Mouse (Mus musculus) natural killer cell, adult 2 months (primary cell): ENCODE measurements around the gene Zfp869.
A peak's percentile ranks its signal among the peaks of the same experiment; 100 is the strongest.
"Not testable (repeated sequence)": the region's sequence is repeated elsewhere in the genome, so short reads cannot be mapped to it uniquely, and the experiment has no call there.

Source experiments
- DNase-seq, 2 experiments: peaks; one replicate each; pipeline ENCODE4 v3.0.0; 2022; ENCODE audit warnings: low spot score in 2 of 2

Gene Zfp869

DNA sequence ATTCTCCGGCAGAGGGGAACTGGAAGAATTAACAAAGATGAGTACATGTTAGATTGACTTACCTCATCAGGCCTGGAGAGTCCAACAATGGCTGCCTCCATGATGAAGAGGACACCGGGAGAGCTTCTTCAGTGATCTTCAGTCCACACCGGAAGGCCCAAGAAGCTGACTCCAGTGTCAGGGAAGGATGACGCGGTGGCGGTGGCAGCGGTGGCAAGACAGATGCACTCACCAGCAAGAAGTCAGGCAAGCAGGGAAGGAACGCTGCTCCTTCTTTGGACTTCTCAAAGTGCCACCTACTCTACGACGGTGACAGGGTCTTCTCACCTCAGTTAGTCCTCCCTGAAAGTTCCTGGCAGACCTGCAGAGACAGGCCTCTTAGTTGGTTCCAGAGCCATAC, at the start of gene Zfp869:
Gene Zfp869, minus strand, starts transcription at position 101 of the 400 bp plus-strand sequence.
- not testable (repeated sequence) for DNase-seq

DNA sequence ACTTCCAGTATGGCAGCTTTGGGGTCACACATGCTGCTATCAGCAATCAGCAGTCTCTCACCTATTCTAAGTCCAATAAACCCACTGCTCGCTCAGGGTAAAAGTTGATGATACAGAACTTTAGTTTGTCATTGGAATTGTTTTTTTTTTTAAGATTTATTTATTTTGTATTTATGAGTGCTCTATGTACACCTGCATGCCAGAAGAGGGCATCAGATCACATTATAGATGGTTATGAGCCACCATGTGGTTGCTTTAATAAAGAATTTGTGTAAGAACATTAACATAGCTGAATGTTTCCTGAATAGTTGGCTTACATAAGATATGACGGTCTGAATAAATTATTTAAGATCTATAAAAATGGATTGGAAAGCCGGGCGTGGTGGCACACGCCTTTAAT, 47.8 kb upstream of the Zfp869 start:
- no peak for DNase-seq

DNA sequence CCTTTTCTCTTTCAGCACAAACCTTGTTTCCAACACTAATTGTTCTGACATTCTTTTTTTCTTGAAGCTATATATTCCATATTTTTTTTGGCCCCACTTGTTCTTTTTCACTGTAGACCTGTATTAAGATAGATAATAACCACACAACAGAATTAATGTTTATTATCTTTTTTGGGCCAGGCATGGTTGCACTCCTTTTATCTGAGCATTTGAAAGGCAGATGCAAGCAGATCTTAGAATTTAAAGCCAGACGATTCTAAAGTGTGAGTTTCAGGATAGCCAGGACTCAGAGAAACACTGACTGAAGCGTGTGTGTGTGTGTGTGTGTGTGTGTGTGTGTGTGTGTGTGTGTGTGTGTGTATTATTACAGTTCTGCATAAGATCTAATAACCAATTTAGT, 41.9 kb upstream of the Zfp869 start:
- no peak for DNase-seq

DNA sequence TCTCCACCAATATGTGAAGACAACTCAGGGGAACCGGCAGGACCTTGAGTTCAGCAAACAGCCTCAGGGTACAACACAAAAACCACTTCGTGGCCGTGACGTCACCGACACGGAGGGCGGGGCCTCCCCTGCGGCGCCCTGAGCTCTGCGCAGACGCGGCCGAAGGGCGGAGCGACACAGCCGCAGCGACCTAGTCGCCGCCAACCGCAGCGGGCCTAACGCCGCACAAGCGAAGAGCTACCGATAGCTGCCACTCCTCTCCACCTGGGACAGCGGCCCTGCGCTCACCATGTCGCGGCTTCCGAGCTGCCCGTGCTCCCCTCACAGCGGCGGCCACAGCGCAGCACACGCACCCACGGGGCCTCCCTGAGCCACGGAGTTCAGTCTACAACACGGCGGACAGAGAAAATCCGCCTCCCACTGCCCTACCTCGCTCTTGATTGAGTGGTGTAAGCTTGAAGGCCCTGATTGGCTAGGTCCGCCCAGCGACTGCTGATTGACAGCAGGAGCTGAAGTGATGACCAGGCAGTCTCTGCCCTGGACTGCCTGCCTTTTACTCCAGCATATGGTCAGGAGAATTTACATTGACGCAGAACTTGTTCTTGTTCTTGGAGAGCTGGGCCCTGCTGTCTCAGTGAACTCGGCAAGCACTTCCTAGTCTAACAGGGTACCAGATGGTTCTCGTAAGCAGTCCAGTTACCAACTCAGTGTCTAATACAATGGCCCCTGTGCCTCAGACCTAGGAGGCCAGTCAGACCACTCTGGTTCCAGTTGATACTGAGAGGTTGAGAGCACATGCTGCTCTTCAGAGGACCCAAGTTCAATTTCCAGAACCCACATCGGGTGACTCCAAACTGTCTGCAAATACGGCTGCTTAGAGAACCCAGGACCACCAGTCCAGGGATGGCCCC, 39.3 kb upstream of the Zfp869 start, which contains the start of gene Zfp963:
Gene Zfp963, minus strand, starts transcription at position 427 of the 911 bp plus-strand sequence.
- DNase-seq, result peak; percentile 97 to 98

DNA sequence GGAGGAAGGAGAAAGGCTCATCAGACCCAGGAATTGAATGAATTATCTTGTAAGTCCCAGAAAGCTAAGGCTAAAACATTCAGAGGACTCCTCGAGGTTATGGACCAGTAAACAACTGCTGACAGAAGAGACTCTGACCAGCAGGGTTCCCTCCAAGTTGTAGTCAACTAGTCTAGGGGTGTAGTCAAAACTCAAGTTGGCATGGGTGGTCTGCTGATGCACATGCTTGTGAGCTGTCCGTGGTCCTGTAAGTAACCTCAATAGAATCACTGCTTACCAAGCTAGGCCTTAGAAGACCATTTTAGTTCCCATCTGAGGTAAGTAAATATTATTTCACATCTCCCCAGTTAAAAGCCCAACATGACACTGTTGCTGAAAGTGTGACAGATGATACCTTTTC, 30.7 kb upstream of the Zfp869 start:
- no peak for DNase-seq

DNA sequence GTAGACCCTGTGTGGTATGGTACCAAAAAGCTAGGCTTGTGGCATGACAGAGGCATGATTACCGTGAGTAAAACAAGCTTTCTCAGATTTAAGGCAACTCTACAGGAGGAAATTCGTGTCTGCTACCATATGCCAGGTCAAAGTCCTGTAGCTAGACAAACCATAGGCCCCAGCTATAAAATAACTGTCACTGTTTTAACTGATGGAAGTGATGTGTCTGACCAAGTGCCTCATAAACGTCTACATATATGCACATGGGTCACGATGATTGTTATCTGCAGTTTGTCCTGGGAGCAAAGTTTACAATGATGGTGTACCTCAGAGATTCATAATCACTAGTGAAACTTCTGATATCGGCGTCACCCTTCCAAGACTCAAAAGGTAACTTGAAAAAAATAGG, 30.2 kb upstream of the Zfp869 start:
- DNase-seq, result no peak

DNA sequence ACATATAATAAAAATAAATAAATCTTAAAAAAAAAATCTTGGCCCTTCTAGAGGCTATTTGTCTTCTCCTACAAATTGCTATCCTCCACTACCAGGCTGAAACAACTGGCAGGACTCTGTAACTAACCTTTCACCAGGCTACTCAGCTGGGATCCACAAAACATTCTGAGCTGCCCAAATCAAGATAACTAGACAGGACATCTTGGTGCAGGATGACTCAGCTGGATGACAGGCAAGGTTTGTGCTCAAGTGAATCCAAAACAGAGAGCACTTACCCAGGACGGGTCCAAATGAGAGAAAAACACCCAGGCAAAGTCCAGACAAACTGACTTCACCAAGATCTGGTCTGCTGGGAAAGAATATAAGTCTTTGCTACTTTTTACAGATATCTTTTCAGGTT, 25.0 kb upstream of the Zfp869 start:
- DNase-seq, result no peak

DNA sequence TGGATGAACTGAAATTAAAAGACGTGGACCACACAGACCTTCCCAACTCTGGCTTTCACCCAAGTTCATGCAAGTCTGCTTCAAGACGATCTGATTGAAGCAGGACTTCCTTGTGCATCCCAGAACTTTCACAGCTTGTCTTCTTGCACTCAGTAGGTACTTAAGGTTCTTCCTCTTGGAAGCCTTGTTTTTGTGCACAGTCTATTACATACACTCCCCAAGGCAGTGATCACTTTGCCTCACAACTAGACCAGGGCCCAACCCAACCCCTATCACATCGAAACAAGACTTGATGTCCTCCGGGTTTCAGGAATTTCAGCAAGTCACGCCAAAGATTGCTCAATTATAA, 6.7 kb upstream of the Zfp869 start:
- no peak for DNase-seq

DNA sequence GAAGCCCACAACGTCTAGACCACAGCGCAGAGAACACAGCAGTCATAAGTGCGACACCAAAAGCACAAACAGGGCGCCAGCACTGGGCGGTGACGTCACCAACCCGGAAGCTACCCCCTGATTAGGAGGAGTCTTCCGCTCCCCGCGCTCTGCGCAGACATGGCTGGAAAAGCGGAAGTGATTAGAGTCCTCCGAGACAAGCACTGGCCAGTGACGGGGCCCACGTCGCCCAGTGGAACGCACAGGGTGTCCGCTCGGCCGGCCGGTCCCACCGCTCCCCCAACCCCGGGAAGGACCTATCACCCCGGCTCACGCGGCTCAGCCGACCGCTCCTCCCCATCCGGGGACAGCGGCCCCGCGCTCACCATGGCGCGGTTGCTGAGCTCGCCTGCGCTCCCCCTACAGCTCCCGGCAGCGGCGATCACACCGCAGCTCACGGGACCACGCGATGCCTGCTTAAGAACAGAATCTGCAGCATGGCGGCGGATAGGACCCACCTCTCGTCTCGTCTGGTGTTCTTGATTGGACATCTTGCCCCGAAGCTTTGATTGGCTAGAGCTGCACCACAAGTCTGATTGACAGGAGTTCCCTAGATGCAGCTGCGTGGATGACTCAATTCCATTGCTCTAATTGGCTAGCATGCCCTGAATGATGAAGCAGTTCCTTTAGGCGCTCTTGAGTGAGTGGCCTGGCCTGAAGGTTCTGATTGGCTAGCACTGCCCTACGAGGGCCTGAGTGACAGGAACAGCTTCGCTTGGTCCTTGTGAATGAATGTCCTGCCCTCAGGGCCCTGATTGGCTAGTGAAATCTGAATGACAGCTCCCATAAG, 6.1 kb upstream of the Zfp869 start:
- peak; percentile 95 for DNase-seq

DNA sequence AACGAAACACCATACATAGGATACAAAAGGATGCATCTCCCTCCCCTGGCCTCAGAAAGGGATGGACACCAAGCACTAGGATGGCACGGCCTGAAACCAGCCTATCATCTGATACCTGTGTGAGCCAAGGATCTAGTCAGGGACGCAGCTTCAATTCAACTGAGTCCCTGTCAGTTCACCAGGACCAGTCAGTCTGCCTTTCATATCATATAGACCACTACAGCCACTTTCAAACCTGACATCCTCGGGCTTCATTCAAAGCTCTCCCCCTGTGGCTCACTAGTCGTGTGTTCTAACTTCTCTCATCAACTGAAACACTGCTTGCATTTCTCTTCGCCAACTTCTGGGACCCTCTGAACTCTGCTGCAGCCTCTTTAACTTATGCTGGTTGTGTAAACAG, 4.8 kb upstream of the Zfp869 start:
- DNase-seq, result no peak

DNA sequence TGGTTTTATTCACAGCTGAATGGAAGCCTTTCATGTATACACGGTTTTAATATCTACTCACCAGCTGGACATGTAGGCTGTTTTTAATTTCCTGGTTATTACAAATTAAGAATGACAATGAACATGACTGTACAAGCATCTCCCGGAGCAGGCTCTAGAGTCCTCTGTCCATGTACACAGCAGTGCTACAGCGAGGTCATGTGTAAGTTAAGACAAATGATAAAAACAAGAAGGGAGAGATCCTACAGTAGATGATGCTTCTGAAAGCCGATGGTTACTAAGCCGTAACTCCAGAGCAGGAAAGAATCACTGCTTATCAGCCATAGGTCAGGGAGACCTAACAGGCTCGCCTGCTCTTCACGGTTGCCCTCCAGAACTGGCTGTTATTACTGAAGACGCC, 3.0 kb upstream of the Zfp869 start:
- no peak for DNase-seq

DNA sequence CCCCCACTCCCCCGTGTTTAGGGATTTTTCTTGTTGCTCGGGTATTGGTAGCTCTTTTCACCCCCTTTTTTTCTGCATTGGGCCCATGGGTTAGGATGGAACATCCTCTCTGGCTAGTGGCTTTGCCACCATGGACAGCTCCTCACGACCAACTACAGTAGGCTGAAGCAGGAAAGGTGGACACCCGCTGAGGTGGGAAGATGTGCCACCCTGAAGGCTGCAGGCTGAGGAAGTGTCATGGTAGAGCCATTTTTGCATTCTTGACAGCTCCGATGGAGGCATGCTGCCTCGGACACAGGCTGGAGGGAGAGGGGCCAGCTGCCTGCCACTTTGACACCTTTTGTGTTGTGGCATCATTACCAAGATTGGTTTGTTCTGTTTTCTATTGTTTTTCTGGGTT, 8.7 kb downstream of the Zfp869 start:
- DNase-seq, result no peak

DNA sequence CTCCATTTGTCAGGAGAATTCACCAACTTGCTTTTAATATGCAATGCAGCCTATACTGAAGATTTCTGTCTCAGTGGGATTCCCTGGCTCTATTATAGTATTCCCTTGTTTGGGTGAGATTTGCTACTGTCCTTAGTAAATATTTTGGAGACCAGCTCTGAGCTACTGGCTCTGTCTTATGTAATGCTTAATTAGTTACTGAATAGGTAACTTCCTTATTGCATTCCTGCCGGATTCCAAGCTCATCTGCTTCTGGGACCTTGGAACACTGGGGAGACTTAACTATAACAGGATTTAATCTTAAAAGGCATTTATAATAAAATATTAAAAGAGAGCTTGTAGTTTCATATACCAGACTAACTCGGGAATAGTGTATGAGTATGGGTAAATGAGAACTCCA, 45.5 kb downstream of the Zfp869 start:
- not testable (repeated sequence) for DNase-seq

DNA sequence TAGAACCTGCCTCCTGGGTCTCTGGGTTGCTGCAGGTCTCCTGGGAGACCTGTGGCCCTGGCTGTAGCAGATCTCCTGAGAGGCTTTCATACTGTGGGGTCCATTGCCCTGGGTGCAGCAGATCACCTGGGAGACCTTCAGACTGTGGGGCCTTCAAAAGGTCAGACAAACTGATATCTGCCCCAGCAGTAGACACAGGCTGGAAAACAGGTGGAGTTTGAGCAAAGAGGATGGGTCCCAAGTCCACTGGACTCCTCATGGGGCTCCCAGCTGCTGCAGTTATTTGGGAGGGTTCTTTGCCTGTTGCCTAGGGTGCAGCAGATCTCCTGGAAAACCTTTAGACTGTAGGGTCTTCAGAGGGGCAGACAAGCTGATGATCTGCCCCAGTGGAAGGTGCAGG, 49.2 kb downstream of the Zfp869 start:
- no peak for DNase-seq
